Mouse (Mus musculus): ENCODE measurements around the gene Neu3.

GRCm38 (mm10) chr7:99856266-99856861, 28.1 kb upstream of the Neu3 start:
- TF ChIP-seq POLR2A (IDR thresholded peaks at IDR 0.05; ENCODE audit: insufficient read depth, low read length) (no peak), CTCF (IDR thresholded peaks at IDR 0.05; ENCODE audit: low read depth, low read length) (no peak)

Data from ES-Bruce4 (cell line).